In the genomic region with DNA sequence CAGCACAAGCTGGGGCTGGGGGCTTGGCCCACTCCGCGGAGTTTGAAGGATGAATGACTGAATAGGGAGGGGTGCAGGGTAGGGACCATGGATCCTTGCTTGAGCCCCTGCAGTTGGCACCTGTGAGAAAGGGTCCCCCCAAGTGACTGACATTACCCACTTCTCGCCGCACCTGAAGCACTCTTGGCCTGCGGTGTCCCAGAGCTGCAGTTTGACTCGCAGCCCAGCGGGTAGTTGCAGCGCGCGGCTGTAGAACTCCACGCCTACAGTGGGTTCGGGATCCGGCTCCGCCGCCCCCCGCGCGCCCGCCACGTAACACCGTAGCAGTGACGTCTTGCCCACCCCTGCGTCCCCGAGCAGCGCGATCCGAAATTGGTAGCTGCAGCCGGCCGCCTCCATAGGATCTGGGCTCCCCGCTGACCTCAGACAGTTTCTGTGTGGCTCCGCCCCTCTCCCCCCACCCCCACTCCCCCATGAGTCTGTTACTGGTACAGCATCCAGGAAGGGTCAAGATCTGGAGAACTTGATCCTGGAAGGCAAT, we compare ENCODE assay signal across 8 mouse cellular contexts. TPM values are rescaled to one million over a fixed set of nuclear protein-coding genes. Genes with fewer than 3 reads are reported as not detected.
A peak's percentile ranks its signal among the peaks of the same experiment; 100 is the strongest.
DNase-seq lines count a peak whose midpoint lies in the region; ATAC-seq and TF ChIP-seq lines count a peak whose summit lies in the region.

Gene Rab42, minus strand, starts transcription at position 447 of the 541 bp plus-strand sequence.

- no peaks in the 10 kb centered on the region for H3K9me3 ChIP-seq in embryonic facial prominence, embryonic 15.5 days (replicated peaks)
- H3K9me3 ChIP-seq in midbrain, postnatal 0 days (ENCODE audit: low read length), result no peaks in the 10 kb centered on the region

- no peaks in the 10 kb centered on the region for H3K27me3 ChIP-seq in embryonic facial prominence, embryonic 15.5 days
- no peaks in the 10 kb centered on the region for H3K27me3 ChIP-seq in kidney, adult 2 months (replicated peaks; ENCODE audit: control insufficient read depth, insufficient read depth, low read length)
- H3K27me3 ChIP-seq in liver, adult 2 months (ENCODE audit: control insufficient read depth, insufficient read depth, low read length), result no peaks in the 10 kb centered on the region
- H3K27me3 ChIP-seq in midbrain, postnatal 0 days (ENCODE audit: insufficient read depth, low read length), result no peaks in the 10 kb centered on the region
- no peaks in the 10 kb centered on the region for H3K27me3 ChIP-seq in splenic B cell, adult 2 months (ENCODE audit: control insufficient read depth, insufficient read depth, low read length, poor library complexity, severe bottlenecking)

- H3K4me1 ChIP-seq in embryonic facial prominence, embryonic 15.5 days, result peaks cover 14% of the 10 kb centered on the region; the same call in 1 of the 2 replicates
- peaks cover 6% of the 10 kb centered on the region; the same call in 1 of the 2 replicates for H3K4me1 ChIP-seq in kidney, adult 2 months (ENCODE audit: control insufficient read depth, insufficient read depth, low read length)
- H3K4me1 ChIP-seq in liver, adult 2 months (ENCODE audit: control insufficient read depth, insufficient read depth, low read length), result peaks cover 3% of the 10 kb centered on the region; the same call in 1 of the 2 replicates
- no peaks in the 10 kb centered on the region for H3K4me1 ChIP-seq in midbrain, postnatal 0 days (ENCODE audit: insufficient read depth, low read length)

- peak; percentile 82 for ATAC-seq in embryonic facial prominence, embryonic 15.5 days (ENCODE audit: insufficient number of reproducible peaks, low FRiP score, low TSS enrichment, low read depth)
- peak; percentile 83 for ATAC-seq in midbrain, postnatal 0 days (ENCODE audit: low FRiP score)

- TF ChIP-seq CTCF in kidney, adult 2 months (conservative IDR thresholded peaks at IDR 0.05; ENCODE audit: insufficient read depth, insufficient read length, low read depth, low read length), result 0 out of 2 replicates have a peak, but pooled peaks have one; percentile 1
- TF ChIP-seq CTCF in liver, adult 2 months (IDR thresholded peaks at IDR 0.05; ENCODE audit: low read depth, low read length), result no peak
- peak; percentile 25 for TF ChIP-seq CTCF in midbrain, postnatal 0 days (IDR thresholded peaks at IDR 0.05)

- 1% methylated on average over 31 of the region's 31 CpGs for WGBS in embryonic facial prominence, embryonic 15.5 days
- 4% methylated on average over 31 of the region's 31 CpGs for WGBS in kidney, adult 2 months
- 6% methylated on average over 31 of the region's 31 CpGs for WGBS in liver, adult 2 months
- 1% methylated on average over 31 of the region's 31 CpGs for WGBS in midbrain, postnatal 0 days

- no peak for TF ChIP-seq POLR2A in kidney, adult 2 months (IDR thresholded peaks at IDR 0.05; ENCODE audit: low read depth, low read length)
- TF ChIP-seq POLR2A in liver, adult 2 months (IDR thresholded peaks at IDR 0.05; ENCODE audit: extremely low read depth, insufficient read depth, low read length), result no peak

- H3K27ac ChIP-seq in embryonic facial prominence, embryonic 15.5 days (replicated peaks), result peak within 1 kb of the TSS; percentile 45
- 0 out of 2 replicates have a peak within 1 kb of the TSS, but pooled peaks have one; percentile 11 for H3K27ac ChIP-seq in kidney, adult 2 months (ENCODE audit: insufficient read depth, low read depth, low read length)
- H3K27ac ChIP-seq in liver, adult 2 months (replicated peaks; ENCODE audit: insufficient read depth, low read depth, low read length), result no peak within 1 kb of the TSS
- H3K27ac ChIP-seq in midbrain, postnatal 0 days (ENCODE audit: low read depth, low read length), result peak within 1 kb of the TSS; percentile 14; the same call in 1 of the 2 replicates

- H3K4me2 ChIP-seq in embryonic facial prominence, embryonic 15.5 days (replicated peaks), result peak within 1 kb of the TSS; percentile 80
- peak within 1 kb of the TSS; percentile 46 for H3K4me2 ChIP-seq in midbrain, postnatal 0 days (ENCODE audit: low read depth, low read length, poor library complexity, severe bottlenecking)

- peak within 1 kb of the TSS; percentile 39 for H3K9ac ChIP-seq in embryonic facial prominence, embryonic 15.5 days
- peak within 1 kb of the TSS; percentile 74 for H3K9ac ChIP-seq in liver, adult 2 months (ENCODE audit: low read depth, low read length)
- peak within 1 kb of the TSS; percentile 25 for H3K9ac ChIP-seq in midbrain, postnatal 0 days (replicated peaks; ENCODE audit: low read length, poor library complexity, severe bottlenecking)

- H3K4me3 ChIP-seq in embryonic facial prominence, embryonic 15.5 days (replicated peaks), result peak within 1 kb of the TSS; percentile 51
- H3K4me3 ChIP-seq in kidney, adult 2 months (ENCODE audit: insufficient read depth, low read depth, low read length), result peak within 1 kb of the TSS; percentile 70
- peak within 1 kb of the TSS; percentile 64 for H3K4me3 ChIP-seq in liver, adult 2 months (ENCODE audit: insufficient read depth, low read depth, low read length)
- H3K4me3 ChIP-seq in midbrain, postnatal 0 days (ENCODE audit: low read depth, low read length), result peak within 1 kb of the TSS; percentile 29

- H3K79me2 ChIP-seq in liver, adult 2 months (ENCODE audit: control insufficient read depth, insufficient read depth, low read length), result no peaks in the 10 kb centered on the region

- H3K36me3 ChIP-seq in embryonic facial prominence, embryonic 15.5 days, result no peaks in the 10 kb centered on the region
- no peaks in the 10 kb centered on the region for H3K36me3 ChIP-seq in kidney, adult 2 months (ENCODE audit: control insufficient read depth, insufficient read depth, low read length)
- no peaks in the 10 kb centered on the region for H3K36me3 ChIP-seq in liver, adult 2 months (ENCODE audit: control insufficient read depth, insufficient read depth, low read length)
- no peaks in the 10 kb centered on the region for H3K36me3 ChIP-seq in midbrain, postnatal 0 days (ENCODE audit: insufficient read depth, low read length)
- no peaks in the 10 kb centered on the region for H3K36me3 ChIP-seq in splenic B cell, adult 2 months (ENCODE audit: control insufficient read depth, insufficient read depth, low read length, poor library complexity, severe bottlenecking)

- DNase-seq in left cerebral cortex, adult 18-20 months (ENCODE audit: low spot score in 2 of 2), result peak; percentile 68 to 77
- DNase-seq in left cerebral cortex, adult 11 months (ENCODE audit: low spot score), result no peak
- DNase-seq in heart, adult 8-10 months (ENCODE audit: low spot score), result peak; percentile 32
- DNase-seq in kidney, adult 2 months, result peak; percentile 54
- DNase-seq in liver, adult 2 months (ENCODE audit: extremely low read depth, low read depth, low spot score), result peak; percentile 29
- DNase-seq in midbrain, postnatal 0 days (ENCODE audit: low spot score), result peak; percentile 63
- peak; percentile 63 for DNase-seq in splenic B cell, adult 2 months (ENCODE audit: low read depth, low spot score)

RNA-seq across cellular contexts. Expression of gene Rab42, which starts in this region (rescaled TPM):
- 1 to 10 TPM; 1.9 to 2.7 TPM for total RNA-seq in left cerebral cortex, adult 18-20 months (2021)
- 2.4 and 3.4 TPM in 2 replicates for polyA plus RNA-seq in embryonic facial prominence, embryonic 15.5 days (2015; fragmentation: Nextera tagmentation; extraction: Ambion mirVana)
- total RNA-seq in heart, adult 8-10 months (2022), result 1 to 10 TPM in 2 of 4 experiments, under 1 TPM in 1, not detected in 1; 0.59 to 2.6 (median 1.7) TPM
- 7.2 and 8.9 TPM in 2 replicates for polyA plus RNA-seq in kidney, adult 2 months (2012; rRNA removed)
- 0.40 TPM in 1 of 2 replicates, not detected in the other for total RNA-seq in liver, adult 2 months (2014; rRNA removed)
- polyA plus RNA-seq in liver, adult 2 months (2012; rRNA removed), result not detected in 2 replicates
- 0.38 and 3.3 TPM in 2 replicates for total RNA-seq in midbrain, postnatal 0 days (2014; rRNA removed)
- polyA plus RNA-seq in midbrain, postnatal 0 days (2015; fragmentation: Nextera tagmentation; extraction: Ambion mirVana), result 4.2 and 4.3 TPM in 2 replicates

Comparison
In these comparisons a context has a peak if more than half of its experiments do, and no peak if none do; other contexts are left out.
1. Peak in DNase-seq, H3K4me3 ChIP-seq and H3K9ac ChIP-seq in liver, adult 2 months; RNA of the gene not detected or under 1 TPM.